Mouse (Mus musculus) CH12.LX (cell line): ENCODE data around the gene Ccdc8. TPM values are rescaled to one million over a fixed set of nuclear protein-coding genes. Genes with fewer than 3 reads are reported as not detected.

ENCODE experiments used
- DNase-seq: peaks from one replicate; pipeline ENCODE4 v3.0.0-alpha.2; 2013; ENCODE audit errors: extremely low read depth
- H3K27ac ChIP-seq: 2 replicates; pipeline ENCODE4 v1.5.1; 2012; ENCODE audit warnings: low read depth, mild to moderate bottlenecking, control low read depth, moderate library complexity; ENCODE audit not compliant: insufficient read depth
- H3K27me3 ChIP-seq: replicated peaks from 2 replicates; pipeline ENCODE3; 2012; ENCODE audit warnings: inconsistent platforms
- H3K36me3 ChIP-seq, 2 experiments: replicated peaks in 1 of 2; 2 replicates each; pipeline versions ENCODE3 to v1.6.1; 2012; ENCODE audit warnings: inconsistent platforms in 1 of 2, low read length in 1 of 2, mild to moderate bottlenecking in 1 of 2, mixed read lengths in 1 of 2, moderate library complexity in 1 of 2; ENCODE audit not compliant: control insufficient read depth in 1 of 2, insufficient read depth in 1 of 2
- H3K4me1 ChIP-seq, 2 experiments: 2 replicates each; pipeline ENCODE4 v1.6.1; 2012; ENCODE audit warnings: inconsistent platforms in 1 of 2, moderate library complexity in 1 of 2; ENCODE audit not compliant: insufficient read depth in 2 of 2, control insufficient read depth in 1 of 2
- H3K4me2 ChIP-seq: 2 replicates; pipeline ENCODE4 v1.6.1; 2012; ENCODE audit warnings: low read depth, mild to moderate bottlenecking, control low read depth; ENCODE audit not compliant: poor library complexity, insufficient read depth, severe bottlenecking
- H3K4me3 ChIP-seq, 3 experiments: fragments of 150-350 bp in 1 of 3; sonication (generic) in 1 of 3; replicated peaks in 1 of 3; 2 replicates each; pipeline versions ENCODE3 to v1.5.1; 2011 to 2012; ENCODE audit warnings: low read depth in 2 of 3, low read length in 2 of 3, mild to moderate bottlenecking in 2 of 3, moderate library complexity in 2 of 3, control low read depth in 1 of 3, improper control_type of control experiment in 1 of 3, inconsistent platforms in 1 of 3, mixed read lengths in 1 of 3; ENCODE audit not compliant: poor library complexity in 1 of 3
- H3K79me2 ChIP-seq: replicated peaks from 2 replicates; pipeline ENCODE4 v1.6.1; 2012; ENCODE audit warnings: mild to moderate bottlenecking, moderate library complexity; ENCODE audit not compliant: control insufficient read depth, poor library complexity, insufficient read depth, severe bottlenecking; ENCODE audit errors: extremely low read depth
- H3K9ac ChIP-seq: 2 replicates; pipeline ENCODE4 v1.6.1; 2012; ENCODE audit warnings: low read depth, mild to moderate bottlenecking, control low read depth, moderate library complexity; ENCODE audit not compliant: insufficient read depth
- H3K9me3 ChIP-seq: replicated peaks from 2 replicates; pipeline ENCODE3; 2012; ENCODE audit warnings: low read length, inconsistent platforms, mixed read lengths
- BHLHE40 ChIP-seq: IDR thresholded peaks from 2 replicates; pipeline ENCODE4 v1.6.1; 2011; ENCODE audit warnings: mild to moderate bottlenecking, low read depth, low read length, improper control_type of control experiment
- CTCF ChIP-seq, 2 experiments: IDR thresholded peaks in 1 of 2; conservative IDR thresholded peaks in 1 of 2; 2 replicates each; pipeline ENCODE4 v1.5.1; 2011 to 2012; ENCODE audit warnings: low read depth in 2 of 2, low read length in 2 of 2, improper control_type of control experiment in 1 of 2, inconsistent platforms in 1 of 2, mild to moderate bottlenecking in 1 of 2, moderate library complexity in 1 of 2
- ELF1 ChIP-seq: IDR thresholded peaks from 2 replicates; pipeline ENCODE4 v1.6.1; 2014; ENCODE audit warnings: low read depth, mild to moderate bottlenecking, inconsistent platforms, low read length, improper control_type of control experiment
- EP300 ChIP-seq: IDR thresholded peaks from 2 replicates; pipeline ENCODE4 v1.6.1; 2011; ENCODE audit warnings: low read length, improper control_type of control experiment
- ETS1 ChIP-seq: conservative IDR thresholded peaks from 2 replicates; pipeline ENCODE4 v1.6.1; 2012; ENCODE audit warnings: low read depth, mild to moderate bottlenecking, inconsistent platforms, low read length, improper control_type of control experiment, moderate library complexity
- HCFC1 ChIP-seq: IDR thresholded peaks from 2 replicates; pipeline ENCODE4 v1.6.1; 2012; ENCODE audit warnings: low read depth, mild to moderate bottlenecking, inconsistent platforms, low read length, improper control_type of control experiment
- JUND ChIP-seq: conservative IDR thresholded peaks from 2 replicates; pipeline ENCODE4 v1.6.1; 2011; ENCODE audit warnings: low read depth, low read length, improper control_type of control experiment
- KAT2A ChIP-seq: IDR thresholded peaks from 2 replicates; pipeline ENCODE4 v1.6.1; 2012; ENCODE audit warnings: low read length, improper control_type of control experiment, inconsistent platforms; ENCODE audit not compliant: insufficient replicate concordance
- MAX ChIP-seq: IDR thresholded peaks from 2 replicates; pipeline ENCODE4 v1.6.1; 2011; ENCODE audit warnings: low read length, improper control_type of control experiment
- MXI1 ChIP-seq: IDR thresholded peaks from 2 replicates; pipeline ENCODE4 v1.6.1; 2011; ENCODE audit warnings: mild to moderate bottlenecking, low read depth, low read length, improper control_type of control experiment
- MYC ChIP-seq: IDR thresholded peaks from 2 replicates; pipeline ENCODE4 v1.6.1; 2011; ENCODE audit warnings: low read depth, mild to moderate bottlenecking, improper control_type of control experiment, low read length
- NELFE ChIP-seq: IDR thresholded peaks from 2 replicates; pipeline ENCODE4 v1.6.1; 2011; ENCODE audit warnings: low read depth, low read length, improper control_type of control experiment
- POLR2AphosphoS2 ChIP-seq: IDR thresholded peaks from 2 replicates; pipeline ENCODE4 v1.6.1; 2011; ENCODE audit warnings: low read depth, low read length, improper control_type of control experiment
- RAD21 ChIP-seq: IDR thresholded peaks from 2 replicates; pipeline ENCODE4 v1.6.1; 2011; ENCODE audit warnings: low read depth, mild to moderate bottlenecking, low read length, improper control_type of control experiment, moderate library complexity
- RCOR1 ChIP-seq: conservative IDR thresholded peaks from 2 replicates; pipeline ENCODE4 v1.6.1; 2012; ENCODE audit warnings: low read depth, mild to moderate bottlenecking, inconsistent platforms, low read length, improper control_type of control experiment
- SIN3A ChIP-seq: IDR thresholded peaks from 2 replicates; pipeline ENCODE4 v1.6.1; 2012; ENCODE audit warnings: low read length, improper control_type of control experiment, inconsistent platforms
- TBP ChIP-seq: conservative IDR thresholded peaks from 2 replicates; pipeline ENCODE4 v1.6.1; 2011; ENCODE audit warnings: low read depth, low read length, improper control_type of control experiment
- TCF12 ChIP-seq: IDR thresholded peaks from 2 replicates; pipeline ENCODE4 v1.6.1; 2014; ENCODE audit warnings: low read depth, mild to moderate bottlenecking, inconsistent platforms, low read length, improper control_type of control experiment
- UBTF ChIP-seq: IDR thresholded peaks from 2 replicates; pipeline ENCODE4 v1.6.1; 2012; ENCODE audit warnings: low read depth, mild to moderate bottlenecking, inconsistent platforms, low read length, improper control_type of control experiment, moderate library complexity
- USF1 ChIP-seq: IDR thresholded peaks from 2 replicates; pipeline ENCODE4 v1.6.1; 2014; ENCODE audit warnings: low read depth, mild to moderate bottlenecking, inconsistent platforms, low read length, improper control_type of control experiment
- dilution Hi-C: fragments of 300-500 bp; cut with MboI; formaldehyde crosslinking; loops from 2 replicates; pipeline ENCODE4 v1.14.3; 2020; ENCODE audit warnings: low sequenced_read_pairs; ENCODE audit not compliant: extremely low pct_unique_long_range_greater_than_20kb, extremely low pct_ligation_motif_present
- in situ Hi-C: fragments of 300-500 bp; cut with MboI; formaldehyde crosslinking; loops from 3 replicates; pipeline ENCODE4 v1.14.3; 2019; ENCODE audit warnings: low sequenced_read_pairs, low pct_ligation_motif_present, low pct_unique_long_range_greater_than_20kb, mixed read lengths
- polyA plus RNA-seq: library from polyadenylated mRNA; unstranded; fragments of >175 nt; gene quantifications from 2 replicates; pipeline ENCODE4 v1.2.1, GENCODE M21; 2012; ENCODE audit warnings: low read depth; ENCODE audit not compliant: insufficient read length
- total RNA-seq, 2 experiments: library from RNA; depleted of rRNA; stranded (reverse); fragments of 300-350 nt in 1 of 2; fragments of >200 nt in 1 of 2; gene quantifications; 2 replicates each; pipeline ENCODE4 v1.2.3; 2012 to 2014

The Ccdc8 gene
- total and polyA plus RNA-seq, 3 experiments, result 0.04 to 0.16 TPM; not detected in 1

DNA sequence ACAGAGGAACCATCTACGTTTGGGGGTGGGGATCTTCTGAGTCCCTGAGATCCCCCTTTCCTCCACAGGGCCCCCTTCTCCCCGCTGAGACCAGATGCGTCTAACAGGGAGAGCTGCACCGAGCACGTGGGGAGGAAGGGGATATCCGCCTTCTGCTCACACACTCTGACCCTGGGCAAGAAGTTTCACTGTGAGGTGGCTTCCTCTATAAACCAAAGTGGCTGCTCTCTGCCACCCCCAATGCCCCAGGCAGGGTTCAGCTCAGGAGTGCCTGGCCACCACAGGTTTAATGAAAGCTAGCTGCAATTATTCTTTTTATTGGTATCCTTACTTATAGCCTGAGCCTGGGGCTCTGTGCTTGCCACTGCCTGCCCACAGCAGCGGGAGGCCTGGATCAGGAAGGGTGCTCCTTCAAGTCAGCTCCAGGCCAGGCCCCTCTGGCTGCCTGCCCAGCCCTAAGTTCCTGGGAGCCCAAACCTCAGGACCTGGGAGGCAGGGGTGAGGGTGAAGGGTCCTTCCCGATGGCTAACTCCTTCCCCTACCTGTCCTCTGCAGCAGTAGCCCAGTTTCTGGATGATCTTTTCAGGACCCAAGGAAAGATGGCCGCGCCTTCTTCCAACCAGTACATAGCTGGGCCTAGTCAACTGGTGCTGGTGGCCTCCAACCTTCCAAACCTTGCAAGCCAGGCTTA is 32.5 kb downstream of the Ccdc8 start (continued):
- TF ChIP-seq HCFC1, result no peak
- TF ChIP-seq EP300, result no peak
- TF ChIP-seq UBTF, result no peak
- TF ChIP-seq RCOR1, result no peak
- no peak for TF ChIP-seq RAD21
- TF ChIP-seq BHLHE40, result peak; percentile 80

DNA sequence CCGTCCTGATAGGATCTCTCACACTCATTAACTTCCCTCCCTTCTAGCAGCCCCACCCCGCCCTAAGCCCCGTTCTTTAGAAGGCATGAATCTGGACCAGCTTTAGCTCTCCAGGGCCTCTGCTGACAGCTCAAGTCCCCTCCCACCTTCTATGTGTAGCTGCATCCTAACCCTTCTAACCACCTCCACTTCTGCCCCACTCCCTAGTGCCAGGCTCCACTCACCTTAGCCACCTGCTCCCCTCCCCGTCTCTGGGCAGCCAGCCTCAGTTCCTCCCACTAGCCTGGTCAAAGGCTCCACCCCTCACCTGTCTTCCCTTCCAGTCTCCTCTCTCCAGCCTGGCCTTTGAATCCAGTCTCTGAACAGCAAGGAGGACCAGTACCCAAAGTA is 33.0 kb downstream of the Ccdc8 start:
- in situ Hi-C loops, result no loop called here
- 0 out of 2 replicates have a peak, but pooled peaks have one; percentile 3 for TF ChIP-seq TCF12
- no peak for TF ChIP-seq TBP
- 0 out of 2 replicates have a peak, but pooled peaks have one; percentile 31 for TF ChIP-seq SIN3A
- TF ChIP-seq, all 38 proteins: peak for 2
- dilution Hi-C loops, result no loop called here
- H3K9ac ChIP-seq, result peak overlapping the region; percentile 80; the same call in 1 of the 2 replicates
- H3K79me2 ChIP-seq, result peaks cover 56% of the 10 kb centered on the region
- peak overlapping the region; percentile 95 for H3K4me2 ChIP-seq
- peak overlapping the region; percentile 80 to 94 (median 94) for H3K4me3 ChIP-seq
- H3K36me3 ChIP-seq, result peaks cover 33 to 44% of the 10 kb centered on the region in 2 experiments
- H3K27me3 ChIP-seq, result peaks cover 4% of the 10 kb centered on the region
- DNase-seq, result no peak
- peaks cover 20 to 59% of the 10 kb centered on the region in 2 experiments for H3K4me1 ChIP-seq
- H3K9me3 ChIP-seq, result no peaks in the 10 kb centered on the region
- peak overlapping the region; percentile 48; the same call in 1 of the 2 replicates for H3K27ac ChIP-seq

DNA sequence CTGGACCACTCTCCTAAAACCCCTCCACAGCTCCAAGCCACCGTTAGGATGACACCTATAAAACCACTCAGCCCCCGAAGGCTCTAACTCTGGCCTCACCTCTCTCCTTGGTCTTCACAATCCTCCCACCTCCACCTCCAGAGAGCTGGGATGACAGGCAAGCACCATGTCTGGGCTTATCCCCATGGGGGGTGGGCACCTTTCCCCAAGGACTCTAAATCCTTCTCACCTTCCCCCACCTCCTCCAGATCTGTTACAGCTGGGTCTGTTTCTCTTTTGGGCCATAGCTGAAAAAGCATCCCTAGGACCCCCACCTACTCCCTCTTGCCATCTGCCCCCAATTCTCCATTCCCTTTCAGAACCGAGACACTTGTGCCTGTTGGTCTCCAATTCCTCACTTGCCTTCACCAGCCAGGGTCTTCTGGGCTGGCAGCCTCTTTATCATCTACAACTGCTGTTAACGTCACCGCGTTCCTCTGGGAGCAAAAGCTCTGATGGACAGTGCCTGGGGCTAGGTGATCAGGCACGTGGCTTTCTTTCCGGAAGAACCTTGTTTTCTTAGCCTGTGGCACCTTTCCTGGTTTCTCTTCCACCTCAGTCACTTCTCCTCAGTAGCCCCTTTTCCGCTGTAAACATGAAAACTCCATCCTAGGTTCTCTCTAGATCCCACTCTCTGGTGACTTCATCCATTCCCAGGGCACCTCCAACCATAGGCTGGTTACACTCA is 33.6 kb downstream of the Ccdc8 start:
- in situ Hi-C loops, result no loop called here
- H3K27me3 ChIP-seq, result peaks cover 4% of the 10 kb centered on the region
- peaks cover 50% of the 10 kb centered on the region for H3K79me2 ChIP-seq
- H3K4me3 ChIP-seq, result peak overlapping the region; percentile 80 to 94 (median 94)
- TF ChIP-seq MXI1, result peak; percentile 65
- TF ChIP-seq BHLHE40, result peak; percentile 66
- no peak for TF ChIP-seq JUND
- no peak for TF ChIP-seq RCOR1
- no peak for TF ChIP-seq POLR2AphosphoS2
- TF ChIP-seq NELFE, result no peak
- no peak for TF ChIP-seq TBP
- TF ChIP-seq MAX, result peak; percentile 79; the same call in 1 of the 2 replicates
- peak; percentile 23; the same call in 1 of the 2 replicates for TF ChIP-seq ELF1
- TF ChIP-seq ETS1, result no peak
- TF ChIP-seq UBTF, result no peak
- TF ChIP-seq KAT2A, result no peak
- TF ChIP-seq TCF12, result 0 out of 2 replicates have a peak, but pooled peaks have one; percentile 4
- TF ChIP-seq SIN3A, result peak; percentile 65
- TF ChIP-seq RAD21, result no peak
- TF ChIP-seq MYC, result peak; percentile 87
- TF ChIP-seq CTCF (conservative IDR thresholded peaks at IDR 0.05 in 1 of 2, IDR thresholded peaks at IDR 0.05 in 1 of 2; ENCODE audit: low read depth in 2 of 2, low read length in 2 of 2), result no peak
- no peak for TF ChIP-seq USF1
- TF ChIP-seq, all 38 proteins: peak for 7
- no peaks in the 10 kb centered on the region for H3K9me3 ChIP-seq
- H3K4me2 ChIP-seq, result peak overlapping the region; percentile 95
- peaks cover 17 to 53% of the 10 kb centered on the region in 2 experiments for H3K4me1 ChIP-seq
- no peak for DNase-seq
- dilution Hi-C loops, result no loop called here
- H3K27ac ChIP-seq, result peak overlapping the region; percentile 48; the same call in 1 of the 2 replicates
- H3K9ac ChIP-seq, result peak overlapping the region; percentile 80
- H3K36me3 ChIP-seq, result peaks cover 27 to 38% of the 10 kb centered on the region in 2 experiments
